Mouse (Mus musculus) embryonic facial prominence, embryonic 11.5 days (tissue): ENCODE data around the gene Rfxank. TPM values are rescaled to one million over a fixed set of nuclear protein-coding genes. Genes with fewer than 3 reads are reported as not detected.

Experiments
- ATAC-seq: fragments of 200-750 bp; cut with Nextera tagmentation; replicated peaks from 2 replicates; pipeline ENCODE4 v1.8.0; 2017; ENCODE audit warnings: low read depth; ENCODE audit not compliant: insufficient number of reproducible peaks, low FRiP score, low TSS enrichment
- DNase-seq: peaks from one replicate; pipeline ENCODE4 v3.0.0-alpha.2; 2015; ENCODE audit warnings: low spot score
- H3K27ac ChIP-seq: fragments of 300-500 bp; sonication (generic); replicated peaks from 2 replicates; pipeline ENCODE4 v1.5.1; 2014; ENCODE audit warnings: mild to moderate bottlenecking, low read depth, low read length, control low read depth
- H3K27me3 ChIP-seq: fragments of 300-500 bp; sonication (generic); 2 replicates; pipeline ENCODE4 v1.6.1; 2014; ENCODE audit warnings: mild to moderate bottlenecking, low read length, moderate library complexity, mixed read lengths; ENCODE audit not compliant: control insufficient read depth, insufficient read depth
- H3K36me3 ChIP-seq: fragments of 300-500 bp; sonication (generic); replicated peaks from 2 replicates; pipeline ENCODE4 v1.6.1; 2014; ENCODE audit warnings: low read depth, mild to moderate bottlenecking, low read length, moderate library complexity, mixed read lengths; ENCODE audit not compliant: control insufficient read depth, insufficient read depth
- H3K4me1 ChIP-seq: fragments of 300-500 bp; sonication (generic); 2 replicates; pipeline ENCODE4 v1.6.1; 2014; ENCODE audit warnings: low read length, mixed read lengths; ENCODE audit not compliant: control insufficient read depth, insufficient read depth
- H3K4me2 ChIP-seq: fragments of 300-500 bp; sonication (generic); 2 replicates; pipeline ENCODE4 v1.6.1; 2014; ENCODE audit warnings: low read depth, mild to moderate bottlenecking, control low read depth, low read length, moderate library complexity
- H3K4me3 ChIP-seq: fragments of 300-500 bp; sonication (generic); 2 replicates; pipeline ENCODE4 v1.5.1; 2014; ENCODE audit warnings: low read depth, low read length, control low read depth
- H3K9ac ChIP-seq: fragments of 300-500 bp; sonication (generic); replicated peaks from 2 replicates; pipeline ENCODE4 v1.6.1; 2014; ENCODE audit warnings: mild to moderate bottlenecking, control low read depth, low read length
- H3K9me3 ChIP-seq: fragments of 300-500 bp; sonication (generic); replicated peaks from 2 replicates; pipeline ENCODE4 v1.6.1; 2016; ENCODE audit warnings: mild to moderate bottlenecking, low read length, inconsistent platforms, mixed read lengths; ENCODE audit not compliant: control insufficient read depth
- WGBS: fragments of 180-500 bp; shearing (Covaris S2); extraction: QIAGEN DNeasy Blood & Tissue Kit; methylation state at CpG from one replicate; pipeline ENCODE4 v1.1.7; 2014; 5-methylcytosine and 5-hydroxymethylcytosine counted together
- polyA plus RNA-seq: library from polyadenylated mRNA; unstranded; fragments of >200 nt; fragmentation: Nextera tagmentation; extraction: Ambion mirVana; gene quantifications from 2 replicates; pipeline ENCODE4 v1.2.1, GENCODE M21; 2014

Rfxank gene
- polyA plus RNA-seq, 1 experiment from 2014 or later, result 17.0 TPM

DNA sequence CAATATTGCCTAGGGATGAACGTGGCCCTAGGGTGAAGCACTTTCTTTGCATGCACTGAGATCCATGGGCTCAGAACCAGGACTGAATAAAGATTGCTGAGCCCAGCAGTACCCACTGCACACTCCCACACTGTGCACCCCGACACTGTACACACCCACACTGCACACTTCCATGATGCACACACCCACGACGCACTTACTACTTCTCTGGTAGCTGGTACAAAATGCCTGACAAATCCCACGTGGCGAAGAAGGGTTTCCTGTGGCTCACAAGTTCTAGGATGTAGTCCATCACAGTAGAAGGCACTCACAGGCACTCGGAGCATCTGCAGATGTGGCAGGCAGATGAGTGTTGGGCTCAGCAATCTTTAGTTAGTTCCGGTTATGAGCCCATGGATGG, 14.0 kb downstream of the Rfxank start:
- Histone ChIP-seq H3K4me2 (no peak overlapping the region), H3K4me1 (no peaks in the 10 kb centered on the region), H3K9me3 (no peaks in the 10 kb centered on the region), H3K27me3 (peaks cover 5% of the 10 kb centered on the region; the same call in 1 of the 2 replicates), H3K27ac (no peak overlapping the region), H3K4me3 (no peak overlapping the region), H3K36me3 (no peaks in the 10 kb centered on the region), H3K9ac (no peak overlapping the region)
- 65% methylated on average over 8 of the region's 8 CpGs for WGBS
- DNase-seq, result no peak
- no peak for ATAC-seq

DNA sequence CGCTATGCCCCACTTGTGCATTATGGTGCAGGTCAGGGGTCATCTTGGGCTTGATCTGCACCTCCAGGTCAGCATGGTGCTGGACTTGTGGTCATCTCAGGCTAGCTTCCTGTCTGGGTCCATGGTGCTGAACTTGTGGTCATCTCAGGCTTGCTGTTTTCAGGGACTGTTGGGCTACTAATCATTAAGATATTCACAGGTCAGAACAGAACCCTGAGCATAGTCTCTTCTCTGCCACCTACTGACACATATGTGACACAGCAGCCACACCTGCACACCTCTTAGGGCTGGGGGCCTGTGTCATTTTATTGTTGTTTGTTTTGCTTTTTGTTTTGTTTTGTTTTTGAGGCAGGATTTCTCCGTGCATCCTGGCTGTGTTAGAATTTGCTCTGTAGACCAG, 16.1 kb downstream of the Rfxank start:
- Histone ChIP-seq H3K27me3 (peaks cover 18% of the 10 kb centered on the region), H3K9ac (no peak overlapping the region), H3K27ac (no peak overlapping the region), H3K4me3 (no peak overlapping the region), H3K9me3 (no peaks in the 10 kb centered on the region), H3K4me1 (no peaks in the 10 kb centered on the region), H3K36me3 (no peaks in the 10 kb centered on the region), H3K4me2 (no peak overlapping the region)
- WGBS, result 50% methylated on average over 2 of the region's 2 CpGs
- ATAC-seq (no peak), DNase-seq (no peak)

DNA sequence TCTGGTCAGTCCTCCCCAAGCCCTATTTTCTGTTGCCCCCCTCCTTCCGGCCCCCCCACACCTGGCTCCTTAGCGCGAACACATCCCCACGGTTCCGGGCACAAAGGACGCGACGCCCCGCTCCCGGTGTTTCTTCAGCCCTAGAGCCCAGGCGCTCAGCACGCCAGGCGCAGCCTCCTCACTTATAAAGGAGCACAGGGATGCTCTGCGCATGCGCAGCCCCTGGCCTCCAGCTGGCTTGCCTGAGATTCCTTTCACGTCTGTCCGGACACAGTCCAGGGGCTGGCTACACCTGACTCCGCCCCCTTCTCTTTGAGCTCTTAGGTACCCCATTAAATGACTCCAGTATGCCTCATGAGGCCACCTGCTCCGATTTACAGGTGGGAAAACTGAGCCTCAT, 18.3 kb downstream of the Rfxank start, which contains the start of gene Ncan:
Ncan (minus strand) TSS at position 207 of the 400 bp plus-strand sequence.
- Histone ChIP-seq H3K9ac (peak within 1 kb of the TSS; percentile 18; the same call in 1 of the 2 replicates), H3K27me3 (peaks cover 18% of the 10 kb centered on the region)
- WGBS, result 4% methylated on average over 19 of the region's 19 CpGs

DNA sequence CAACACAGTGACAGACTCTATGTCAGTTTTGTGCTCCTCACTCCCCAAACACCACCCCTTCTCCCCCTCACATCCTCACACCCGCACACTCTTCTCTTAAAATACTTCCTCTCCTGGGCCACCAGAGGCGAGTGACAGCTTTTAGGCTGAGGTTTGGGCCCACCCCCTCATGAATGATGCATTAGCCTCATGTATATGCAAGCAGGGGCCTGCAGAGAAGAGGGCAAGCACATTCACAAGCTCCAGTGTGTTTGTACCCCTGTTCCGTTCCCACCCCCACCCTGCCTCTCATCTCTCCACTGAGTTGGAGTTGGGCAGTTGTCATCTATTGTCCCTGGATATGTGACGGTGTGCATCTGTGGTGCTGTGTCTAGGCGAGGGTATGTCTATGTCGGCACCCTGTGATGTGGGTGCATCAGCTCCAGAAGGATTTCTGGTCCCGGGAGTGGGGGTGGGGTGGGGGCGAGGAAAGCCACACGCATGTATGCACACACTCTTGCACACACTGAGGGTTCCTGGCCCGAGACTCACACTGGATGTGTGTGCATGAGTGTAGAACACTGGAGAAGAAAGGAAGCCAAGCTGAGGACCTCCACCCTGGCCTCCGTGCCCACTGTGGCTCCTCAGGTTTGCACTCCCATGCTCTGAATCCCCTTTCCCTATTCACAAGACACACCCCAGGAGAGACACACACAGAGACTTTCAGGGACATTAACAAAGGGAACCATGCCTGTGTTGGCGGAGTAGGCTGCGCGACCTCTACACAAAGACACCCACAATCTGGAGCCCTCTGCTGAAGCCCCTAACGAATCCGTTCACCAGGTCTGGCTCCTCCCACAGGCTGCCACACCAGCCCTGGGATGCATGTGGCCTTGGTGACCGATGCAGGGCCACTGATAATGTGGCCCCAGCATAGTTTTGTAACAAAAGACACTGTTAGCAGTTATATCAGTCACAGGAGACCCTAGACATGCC, 19.9 kb downstream of the Rfxank start:
- H3K27me3 ChIP-seq, result peaks cover 27% of the 10 kb centered on the region
- ATAC-seq (peak; percentile 66), DNase-seq (no peak)
- no peaks in the 10 kb centered on the region for H3K9me3 ChIP-seq
- H3K4me3 ChIP-seq, result peak overlapping the region; percentile 14; the same call in 1 of the 2 replicates
- H3K4me2 ChIP-seq, result peak overlapping the region; percentile 19; the same call in 1 of the 2 replicates
- H3K27ac ChIP-seq, result no peak overlapping the region; the same call in 1 of the 2 replicates
- no peaks in the 10 kb centered on the region for H3K36me3 ChIP-seq
- no peaks in the 10 kb centered on the region for H3K4me1 ChIP-seq
- 8% methylated on average over 17 of the region's 17 CpGs for WGBS
- H3K9ac ChIP-seq, result 0 out of 2 replicates have a peak overlapping the region, but pooled peaks have one; percentile 10

More for the DNA sequence above, 18.3 kb downstream of the Rfxank start, which contains the start of gene Ncan:
- DNase-seq (peak; percentile 88), ATAC-seq (peak; percentile 57)
- Histone ChIP-seq H3K4me3 (peak within 1 kb of the TSS; percentile 21), H3K36me3 (no peaks in the 10 kb centered on the region), H3K9me3 (no peaks in the 10 kb centered on the region), H3K4me1 (no peaks in the 10 kb centered on the region), H3K27ac (no peak within 1 kb of the TSS), H3K4me2 (peak within 1 kb of the TSS; percentile 27)

DNA sequence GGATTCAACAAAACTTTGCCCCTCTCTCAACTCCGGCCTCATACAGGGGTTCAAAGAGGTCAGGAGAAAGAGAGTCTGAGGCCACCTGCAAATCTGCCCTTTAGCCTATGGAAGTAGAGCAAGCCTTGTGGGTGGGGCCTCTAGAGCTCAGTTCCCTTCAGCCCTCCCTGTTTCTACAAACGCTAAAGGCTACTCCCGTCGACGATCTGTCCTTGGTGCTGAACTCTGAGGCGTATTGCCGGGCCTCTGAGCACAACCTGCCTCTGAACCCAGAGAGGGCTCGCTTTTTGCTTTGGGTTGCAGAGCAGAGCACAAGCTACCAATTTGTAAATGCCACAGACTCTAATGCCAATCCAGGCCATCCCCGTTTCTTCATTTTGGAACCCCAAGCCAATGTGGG, 21.3 kb downstream of the Rfxank start:
- no peak overlapping the region for H3K4me2 ChIP-seq
- peaks cover under 1% of the 10 kb centered on the region; the same call in 1 of the 2 replicates for H3K4me1 ChIP-seq
- no peak overlapping the region for H3K4me3 ChIP-seq
- peak; percentile 86 for DNase-seq
- ATAC-seq, result no peak
- no peaks in the 10 kb centered on the region for H3K36me3 ChIP-seq
- peaks cover 40% of the 10 kb centered on the region for H3K27me3 ChIP-seq
- no peak overlapping the region for H3K9ac ChIP-seq
- WGBS, result 5% methylated on average over 9 of the region's 9 CpGs
- no peak overlapping the region for H3K27ac ChIP-seq
- no peaks in the 10 kb centered on the region for H3K9me3 ChIP-seq

DNA sequence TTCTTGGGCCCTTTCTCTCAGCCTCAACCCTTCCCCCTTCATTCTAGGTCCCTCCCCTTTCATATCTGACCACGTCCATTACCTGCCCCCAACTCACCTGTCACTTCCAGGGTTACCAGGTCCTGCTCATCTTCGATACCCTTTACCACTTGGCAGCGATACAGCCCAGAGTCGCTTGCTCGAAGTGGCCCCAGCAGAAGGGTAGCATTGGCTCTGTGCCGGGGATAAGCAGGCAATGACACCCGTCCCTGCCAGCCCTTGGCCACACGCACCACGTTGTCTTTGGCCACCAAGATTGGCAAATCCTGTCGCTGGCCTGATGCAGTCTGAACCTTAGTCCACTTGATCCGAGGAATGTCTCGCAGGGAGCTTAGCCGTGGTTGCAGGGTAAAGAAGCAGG, 24.1 kb downstream of the Rfxank start:
- no peak overlapping the region for H3K4me3 ChIP-seq
- peaks cover 59% of the 10 kb centered on the region for H3K27me3 ChIP-seq
- ATAC-seq, result no peak
- DNase-seq, result no peak
- peaks cover 4% of the 10 kb centered on the region; the same call in 1 of the 2 replicates for H3K4me1 ChIP-seq
- no peak overlapping the region for H3K9ac ChIP-seq
- no peaks in the 10 kb centered on the region for H3K9me3 ChIP-seq
- H3K36me3 ChIP-seq, result no peaks in the 10 kb centered on the region
- no peak overlapping the region for H3K4me2 ChIP-seq
- no peak overlapping the region for H3K27ac ChIP-seq
- 68% methylated on average over 13 of the region's 13 CpGs for WGBS

DNA sequence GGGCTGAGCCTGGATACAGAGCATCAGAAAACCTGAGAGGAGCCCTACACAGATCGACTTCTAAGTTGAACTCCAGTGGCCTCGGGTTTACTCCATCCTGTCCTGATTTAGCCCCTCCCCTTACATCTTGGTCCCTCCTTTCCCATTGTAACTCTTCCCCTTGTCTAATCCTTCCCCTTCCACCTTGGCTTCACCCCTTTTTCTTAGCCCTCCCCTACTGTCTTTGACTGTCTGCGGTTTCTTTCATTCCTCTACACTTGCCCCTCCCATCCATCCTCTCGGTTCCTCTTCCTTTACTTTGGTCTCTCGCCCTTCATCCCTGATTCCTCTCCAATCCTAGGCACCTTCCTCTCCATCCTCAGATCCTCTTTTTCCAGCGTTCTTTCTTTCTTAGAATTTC, 24.5 kb downstream of the Rfxank start:
- Histone ChIP-seq H3K4me2 (no peak overlapping the region), H3K36me3 (no peaks in the 10 kb centered on the region), H3K27ac (no peak overlapping the region), H3K4me1 (peaks cover 4% of the 10 kb centered on the region; the same call in 1 of the 2 replicates), H3K27me3 (peaks cover 57% of the 10 kb centered on the region), H3K9ac (no peak overlapping the region), H3K9me3 (no peaks in the 10 kb centered on the region), H3K4me3 (no peak overlapping the region)
- ATAC-seq, result no peak
- DNase-seq, result no peak
- 16% methylated on average over 6 of the region's 6 CpGs for WGBS
